Mouse (Mus musculus) frontal cortex, postnatal 14 days (tissue): ENCODE results near the gene Fbxw10.
A peak's percentile ranks its signal among the peaks of the same experiment; 100 is the strongest.

Experiments
- DNase-seq, 2 experiments: peaks; one replicate each; pipeline ENCODE4 v3.0.0; 2022; ENCODE audit warnings: low spot score in 2 of 2

Fbxw10 gene

DNA sequence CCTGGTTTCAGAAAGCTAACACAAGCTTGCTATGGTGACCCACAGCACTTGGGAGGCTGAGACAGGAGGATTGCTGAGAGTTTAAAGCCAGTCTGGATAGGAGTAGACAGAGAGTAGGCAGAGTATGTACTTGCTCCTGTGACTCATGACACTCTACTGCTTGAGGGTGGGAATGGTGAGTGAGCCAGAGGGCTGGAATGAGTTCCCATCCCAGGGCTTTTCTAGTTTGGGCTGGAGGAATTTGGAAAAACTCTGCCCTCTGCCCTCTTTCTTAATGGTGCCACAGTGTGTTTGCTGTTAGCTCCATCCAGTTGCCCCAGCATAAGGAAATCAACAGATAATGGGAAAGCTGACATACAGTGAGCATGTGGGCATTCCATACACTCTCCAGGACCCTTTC, 15.0 kb upstream of the Fbxw10 start:
- DNase-seq = no peak

DNA sequence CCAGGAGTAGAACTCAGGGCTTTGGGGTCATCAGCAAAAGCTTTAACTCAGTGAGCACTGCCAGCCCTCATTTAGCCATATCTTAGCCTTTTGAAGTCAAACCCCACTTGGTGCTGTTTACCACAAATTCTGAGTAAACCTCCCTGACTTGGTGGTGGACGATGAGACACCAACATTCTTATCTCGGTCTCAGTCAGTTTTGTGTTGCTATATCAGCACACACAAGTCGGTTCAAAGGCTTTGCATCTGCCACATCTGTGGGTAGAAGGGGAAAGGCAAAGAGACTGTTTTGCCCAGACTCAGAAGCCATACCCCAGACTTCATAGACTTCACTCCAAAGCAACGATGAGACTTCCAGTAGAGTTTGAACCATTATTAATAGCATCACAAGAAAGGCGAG, 2.3 kb upstream of the Fbxw10 start:
- DNase-seq = no peak

DNA sequence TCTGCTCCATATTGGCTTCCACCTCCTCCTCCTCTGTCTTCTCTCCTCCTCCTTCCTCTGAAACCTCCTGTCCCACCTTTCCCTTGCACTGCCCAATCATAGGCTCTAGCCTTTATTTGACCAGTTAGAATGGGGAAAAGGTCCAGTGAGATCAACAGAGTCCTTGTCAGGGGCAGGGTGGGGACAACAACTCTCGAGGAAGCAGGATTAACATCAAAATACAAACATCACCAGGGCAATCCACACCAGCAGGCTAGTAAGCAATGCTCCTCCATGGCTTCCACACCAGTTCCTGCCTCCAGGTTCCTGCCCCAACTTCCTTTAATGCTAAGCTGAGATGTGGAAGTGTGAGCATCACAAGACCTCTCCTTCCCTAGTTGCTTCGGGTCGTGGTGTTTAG, 1.1 kb upstream of the Fbxw10 start:
- no peak for DNase-seq

DNA sequence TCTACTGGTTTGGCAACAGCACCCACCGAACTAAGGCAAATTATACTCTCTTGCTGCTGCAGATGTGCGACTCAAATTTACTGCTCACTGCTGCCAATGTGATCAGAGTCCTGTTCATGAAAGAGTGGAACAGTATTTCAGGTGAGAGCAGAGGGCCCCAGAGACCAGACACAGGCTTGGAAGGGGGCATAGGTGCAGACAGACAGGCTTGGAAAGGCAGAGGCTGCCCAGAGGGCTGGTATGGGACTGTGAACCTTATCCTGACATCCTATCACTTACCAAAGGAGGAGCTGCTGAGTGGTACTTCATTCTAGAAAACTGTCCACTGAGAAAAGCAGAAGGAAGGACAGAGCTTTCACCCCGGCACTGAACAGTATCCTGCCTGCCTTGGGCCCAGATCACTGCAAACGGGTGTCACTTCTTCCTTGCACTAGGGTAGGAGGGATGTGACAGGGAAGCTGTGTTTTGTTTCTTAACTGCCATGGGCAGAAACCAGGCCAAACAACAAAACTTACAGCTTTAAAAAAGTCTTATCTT, 854 bp downstream of the Fbxw10 start:
- no peak for DNase-seq

DNA sequence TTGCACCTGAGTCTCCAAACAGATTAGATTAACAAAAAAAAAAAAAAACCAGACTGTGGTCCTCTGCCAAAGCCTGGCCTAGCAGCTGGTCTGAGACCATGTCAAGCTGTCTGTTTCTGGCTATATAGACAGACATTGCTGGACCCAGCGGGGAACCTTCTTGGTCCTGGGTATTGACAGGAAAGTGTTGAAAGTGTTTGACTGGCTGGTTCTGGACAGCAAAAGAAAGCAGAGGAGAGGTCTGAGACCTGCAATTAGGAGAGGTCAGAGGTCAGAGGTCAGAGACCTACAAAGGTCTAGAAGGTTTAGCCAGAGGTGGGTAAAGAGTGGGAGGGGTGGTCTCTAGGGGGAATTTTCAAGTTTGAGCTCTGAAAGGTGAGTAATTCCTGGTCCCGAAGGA, 1.4 kb downstream of the Fbxw10 start:
- DNase-seq = no peak

DNA sequence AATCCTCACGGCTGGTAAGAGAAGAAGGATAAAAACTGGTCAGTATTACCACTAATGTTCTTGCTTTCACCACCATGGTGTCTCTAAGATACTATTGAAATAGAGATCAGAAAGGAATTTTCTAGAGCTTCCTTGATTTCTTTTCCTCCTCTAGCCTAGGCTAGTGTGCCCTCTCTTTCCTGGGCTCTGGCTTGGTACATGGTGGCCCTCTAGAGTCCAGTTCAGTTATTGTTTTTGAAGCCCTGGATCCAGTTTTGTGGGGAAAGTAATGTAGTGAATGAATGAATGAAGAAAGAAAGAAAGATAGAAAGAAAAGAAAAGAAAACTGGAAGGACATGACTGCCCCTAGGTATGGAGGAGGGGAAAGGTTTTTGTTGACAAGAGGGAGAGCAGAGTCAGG, 4.3 kb downstream of the Fbxw10 start:
- no peak for DNase-seq

DNA sequence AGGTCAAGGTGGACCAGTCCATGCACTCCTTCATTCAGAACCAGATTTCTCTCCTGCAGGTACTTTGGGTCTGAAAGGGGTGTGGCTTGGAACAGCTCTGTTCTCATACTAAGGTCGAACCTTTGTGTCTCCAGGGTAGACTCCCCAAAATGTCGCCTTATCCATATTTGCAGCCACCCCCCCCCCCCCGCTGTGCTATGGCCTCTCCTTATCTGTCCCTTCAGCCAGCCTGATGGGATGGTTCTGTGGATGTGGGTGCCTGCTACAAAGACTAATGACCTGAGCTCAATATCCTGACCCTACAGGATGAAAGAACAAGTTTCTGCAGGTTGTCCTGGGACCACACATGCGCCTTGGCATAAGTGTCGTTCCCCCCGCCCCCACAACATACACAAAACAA, 6.5 kb downstream of the Fbxw10 start:
- DNase-seq = no peak

DNA sequence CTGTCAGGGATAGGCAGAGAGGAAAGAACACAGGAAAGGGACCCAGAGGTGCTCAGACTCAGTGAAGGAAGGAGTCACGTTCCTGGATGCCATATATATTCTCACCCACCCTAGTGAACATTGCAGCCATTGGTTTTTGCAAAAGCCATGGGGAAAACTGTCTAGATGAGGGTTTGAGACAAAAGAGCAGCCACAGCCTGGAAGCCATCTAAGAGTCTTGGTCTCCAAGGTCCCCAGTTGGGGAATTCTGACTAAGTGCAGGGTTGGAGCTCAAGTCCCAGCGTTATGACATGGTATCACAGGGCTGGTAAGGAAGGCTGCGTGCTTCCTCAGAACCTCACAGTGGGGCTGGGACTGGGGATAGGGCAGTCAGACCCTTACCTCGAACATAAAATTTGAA, 18.7 kb downstream of the Fbxw10 start:
- no peak for DNase-seq

DNA sequence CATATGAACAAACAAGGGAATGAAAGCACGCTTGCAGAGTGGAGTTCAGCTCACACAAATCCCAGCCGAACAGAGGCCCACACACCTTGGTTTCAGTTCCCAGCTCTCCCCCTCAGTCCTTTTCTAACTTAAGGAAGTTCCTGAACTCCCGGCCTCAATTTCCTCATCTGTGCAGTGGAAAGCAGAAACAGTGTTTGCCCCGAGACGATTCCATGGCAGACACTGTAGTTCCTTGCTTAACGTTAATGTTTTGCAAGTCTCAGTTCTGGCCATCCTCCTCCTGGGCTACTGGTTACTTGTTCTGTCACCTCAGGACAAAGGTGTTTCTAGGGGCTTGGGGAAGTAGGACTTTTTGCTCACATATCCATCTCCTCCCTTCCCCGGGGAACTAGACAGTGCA, 19.8 kb downstream of the Fbxw10 start:
- no peak for DNase-seq

DNA sequence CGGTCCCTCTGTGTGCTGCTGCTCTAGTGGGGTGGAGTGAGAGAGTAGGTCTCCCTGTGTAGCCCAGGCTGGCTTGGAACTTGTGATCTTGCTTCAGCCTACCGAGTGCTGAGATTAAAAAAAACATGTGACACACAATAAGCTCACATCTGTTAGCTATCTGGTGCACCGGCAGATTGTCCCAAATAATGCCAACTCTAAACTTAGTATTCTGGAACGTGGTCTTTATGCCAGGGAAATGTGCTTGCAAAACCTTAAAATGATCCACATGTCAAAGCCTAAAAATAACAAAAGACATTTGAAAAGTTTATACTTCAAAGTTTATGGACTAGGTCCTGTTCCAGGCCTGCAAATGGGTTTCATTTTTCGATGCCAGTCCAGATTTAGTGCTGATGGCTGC, 22.3 kb downstream of the Fbxw10 start:
- DNase-seq = no peak

DNA sequence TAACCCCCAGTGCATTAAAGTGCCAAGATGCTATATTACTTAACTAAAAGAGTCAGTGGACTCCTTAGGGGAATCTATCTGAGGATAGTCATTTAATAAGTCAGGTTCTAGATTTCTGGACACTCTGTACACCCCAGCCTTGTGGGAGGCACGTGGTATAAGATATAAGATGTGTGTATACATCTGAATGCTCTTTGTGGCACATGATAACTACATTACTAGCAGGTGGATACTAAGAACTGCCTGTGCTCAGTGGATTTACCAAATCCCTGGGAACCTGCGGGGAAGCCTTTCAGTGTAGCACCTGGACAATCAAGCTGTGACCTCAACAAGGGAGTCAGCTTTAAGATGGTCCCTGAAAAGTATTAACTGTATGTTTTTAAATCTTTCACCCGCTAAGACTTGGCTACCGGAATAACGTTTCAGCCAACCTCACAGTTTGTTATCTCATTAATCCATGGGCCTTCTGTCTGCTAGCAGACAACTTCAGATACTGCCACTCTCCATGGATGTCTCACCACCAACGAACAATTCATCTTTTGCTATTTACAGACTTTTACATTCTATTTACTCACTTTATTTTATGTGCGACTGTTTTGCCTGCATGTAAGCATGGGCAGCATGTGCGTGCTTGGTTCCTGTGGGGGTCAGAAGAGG, 23.0 kb downstream of the Fbxw10 start:
- no peak for DNase-seq

DNA sequence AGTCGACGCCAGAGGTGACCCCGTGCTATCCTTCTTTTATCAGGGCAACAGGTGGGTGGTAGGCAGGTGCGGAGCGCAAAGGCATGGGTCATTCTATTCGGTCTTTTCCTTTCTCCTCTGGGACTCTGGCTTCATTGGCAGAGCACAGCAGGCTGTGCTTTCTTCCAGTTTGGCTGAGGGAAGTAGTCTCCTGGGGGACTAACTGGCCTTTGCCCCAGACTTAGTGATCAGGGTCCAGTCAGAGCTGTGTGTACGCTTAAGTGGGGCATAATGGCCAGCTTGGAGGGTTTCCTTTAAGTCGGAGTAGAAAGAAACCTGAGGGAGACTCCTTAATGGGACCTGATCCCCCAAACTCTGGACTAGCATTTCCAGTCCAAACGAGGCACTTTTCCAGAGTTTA, 26.6 kb downstream of the Fbxw10 start:
- no peak for DNase-seq

DNA sequence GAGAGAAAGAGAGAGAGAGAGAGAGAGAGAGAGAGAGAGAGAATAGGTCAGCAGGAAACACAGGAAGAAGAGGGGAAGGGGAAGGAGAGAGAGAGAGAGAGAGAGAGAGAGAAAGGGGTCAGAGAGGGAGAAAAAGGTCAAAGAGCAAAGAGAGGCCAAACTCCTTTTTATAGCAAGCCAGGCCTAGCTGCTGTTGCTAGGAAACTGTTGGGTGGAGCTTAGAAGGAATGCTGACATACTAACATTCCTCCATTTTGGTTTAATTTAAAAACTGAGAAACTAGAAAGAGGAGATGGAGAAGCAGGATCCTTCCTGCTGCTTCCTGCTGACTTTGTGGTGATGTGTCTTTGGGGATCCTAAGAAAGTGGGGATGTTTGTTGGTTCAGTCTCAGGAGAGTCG, 28.8 kb downstream of the Fbxw10 start:
- DNase-seq = no peak

DNA sequence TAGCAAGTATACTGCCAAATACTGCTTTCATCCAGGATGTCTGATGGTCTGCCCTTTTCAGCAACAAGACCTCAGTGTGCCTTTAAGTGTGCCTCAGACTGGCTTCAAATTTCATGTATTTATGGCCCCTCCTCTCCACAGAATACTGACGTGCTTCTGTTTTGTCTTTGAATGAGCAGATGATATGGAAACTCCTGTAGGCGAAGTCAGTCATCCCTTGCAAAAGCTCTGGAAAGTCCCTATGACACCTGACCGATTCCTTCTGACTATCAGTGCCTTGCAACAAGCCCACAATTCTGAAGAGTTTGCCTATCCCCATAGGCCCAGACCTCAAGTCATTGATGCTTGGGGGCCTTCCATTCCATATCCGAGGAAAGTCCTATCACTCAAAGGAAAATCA, 29.6 kb downstream of the Fbxw10 start:
- DNase-seq = no peak

DNA sequence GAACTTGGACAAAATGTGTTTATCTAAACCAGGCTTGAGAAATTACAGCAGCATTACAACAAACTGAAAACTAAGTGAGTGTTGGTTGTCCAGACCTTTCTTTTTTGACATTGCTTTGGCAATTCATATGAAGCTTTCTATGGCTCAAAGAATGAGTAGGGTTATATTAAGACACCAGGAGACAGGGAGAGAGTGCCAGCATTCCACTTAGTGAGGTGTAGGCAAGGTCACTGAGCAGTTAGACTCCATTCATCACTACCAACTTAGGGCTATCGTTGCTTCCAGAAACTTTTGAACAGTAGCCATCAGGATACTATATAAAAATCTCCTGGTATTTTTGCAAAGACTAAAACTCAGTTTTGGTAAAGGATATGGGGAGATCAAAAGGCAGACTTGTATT, 30.5 kb downstream of the Fbxw10 start:
- no peak for DNase-seq

DNA sequence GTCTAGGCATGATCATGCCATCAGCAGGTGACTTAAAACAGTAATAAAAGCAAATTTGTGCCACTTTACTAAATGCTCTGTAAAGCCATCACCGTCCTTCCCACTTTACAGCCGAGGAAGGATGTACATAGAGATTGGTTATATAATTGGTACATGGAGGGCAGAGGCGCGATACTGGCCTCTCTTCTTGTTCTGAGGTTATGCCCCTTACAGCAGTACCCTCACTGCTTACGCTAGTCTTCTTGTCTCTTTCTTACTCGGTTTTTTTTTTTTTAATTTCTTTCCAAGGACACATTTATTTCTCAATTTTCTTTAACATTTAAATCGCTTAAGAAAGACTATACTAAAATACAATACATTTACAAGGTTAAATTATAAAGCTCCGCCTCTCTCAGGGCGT, 31.9 kb downstream of the Fbxw10 start:
- DNase-seq = no peak

DNA sequence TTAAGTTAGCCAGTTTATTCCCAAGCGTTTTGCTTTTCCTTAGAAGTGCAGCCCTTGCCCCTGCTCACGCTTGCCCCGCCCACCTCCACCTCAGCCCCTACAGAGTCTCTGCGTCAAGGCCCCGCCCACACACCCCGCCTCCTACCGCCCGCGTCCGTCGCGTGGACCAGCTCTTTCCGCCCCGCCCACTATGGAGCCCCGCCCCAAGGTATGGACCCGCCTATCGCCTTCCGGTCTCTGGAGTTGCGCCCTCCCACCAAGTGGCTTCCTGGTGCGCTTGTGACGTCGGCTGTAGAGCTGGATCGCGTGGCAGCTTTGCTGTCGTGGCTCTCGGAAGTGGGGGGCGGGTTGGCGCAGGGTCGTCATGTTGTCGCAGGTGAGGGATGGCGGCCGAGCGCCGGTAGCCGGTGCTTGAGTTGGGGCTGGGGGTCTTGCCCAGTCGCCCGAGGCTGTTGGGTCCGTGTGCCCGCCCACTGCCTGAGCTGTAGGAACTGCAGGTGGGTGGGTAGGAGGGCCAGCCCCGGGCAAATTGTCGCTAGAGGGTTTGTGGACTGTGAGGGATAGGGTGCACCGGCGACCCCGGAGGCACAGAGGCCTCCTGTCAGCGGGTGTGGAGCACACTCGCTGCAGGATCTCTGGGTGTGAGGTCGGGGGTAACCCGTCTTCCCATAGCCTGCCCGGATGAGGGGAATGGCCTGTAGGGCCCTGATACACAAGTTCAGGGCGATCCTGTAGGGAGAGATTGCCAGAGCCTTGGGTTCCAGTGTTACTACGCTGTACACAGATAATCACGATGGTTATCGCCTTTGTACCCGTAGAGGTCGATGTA, 32.6 kb downstream of the Fbxw10 start, which contains the start of gene Tvp23b:
Gene Tvp23b (plus strand): TSS at position 236 of the 829 bp plus-strand sequence.
- peak; percentile 93 to 98 for DNase-seq

DNA sequence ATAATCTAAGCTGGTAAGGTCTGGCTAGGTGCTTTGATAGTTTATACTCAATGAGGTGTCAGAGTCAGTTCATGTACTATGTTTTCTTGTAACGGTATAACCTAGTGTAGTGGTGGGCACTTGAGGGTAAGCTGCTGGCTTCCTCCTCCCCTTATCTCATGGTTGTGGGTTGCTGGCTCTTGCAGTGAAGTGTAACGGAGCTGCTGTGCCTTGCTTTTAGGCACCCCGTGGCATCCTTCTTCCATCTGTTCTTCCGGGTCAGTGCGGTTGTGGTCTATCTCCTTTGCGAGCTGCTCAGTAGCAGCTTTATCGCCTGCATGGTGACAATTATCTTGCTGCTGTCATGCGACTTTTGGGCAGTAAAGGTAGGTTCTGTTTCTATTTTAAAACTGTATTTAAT, 36.5 kb downstream of the Fbxw10 start:
- DNase-seq = no peak

DNA sequence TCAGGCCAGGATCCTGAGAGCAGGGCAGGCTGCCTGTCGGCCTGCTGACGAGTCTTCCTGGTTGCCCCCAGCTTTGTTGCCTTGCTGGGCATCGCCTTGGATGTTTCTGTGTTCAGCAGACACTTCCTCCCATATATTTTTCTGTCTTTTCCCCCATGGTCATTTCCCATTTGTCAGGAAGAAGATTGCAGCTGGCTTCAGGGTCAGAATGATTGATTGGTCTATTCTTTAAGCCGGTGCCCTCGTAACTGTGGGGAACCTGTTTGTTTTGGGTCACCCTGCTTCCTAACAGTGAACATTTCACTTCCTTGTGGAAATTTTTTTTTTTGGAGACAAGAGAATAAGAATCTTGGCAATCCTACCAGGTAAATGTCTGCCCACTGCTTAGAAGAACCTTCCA, 38.5 kb downstream of the Fbxw10 start:
- DNase-seq = no peak

DNA sequence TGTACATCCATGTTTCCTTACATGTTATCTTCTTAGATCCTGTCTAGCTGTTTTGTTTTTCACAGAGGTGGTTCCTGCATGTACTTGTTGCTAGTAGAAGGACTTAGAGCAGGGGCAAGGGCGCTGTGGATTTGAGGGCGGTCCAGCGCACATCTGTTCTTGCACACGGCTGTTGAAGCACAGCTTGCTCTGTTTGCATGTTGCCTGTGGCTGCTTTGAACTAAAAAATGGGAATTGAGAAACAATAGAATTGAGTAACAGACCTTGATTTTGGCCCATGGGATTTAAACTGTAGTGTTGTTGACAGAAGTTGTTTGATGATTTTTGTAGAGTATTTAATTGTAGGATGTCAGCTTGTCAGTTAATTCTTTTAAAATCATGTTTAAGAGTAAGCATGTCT, 43.9 kb downstream of the Fbxw10 start:
- DNase-seq = no peak

DNA sequence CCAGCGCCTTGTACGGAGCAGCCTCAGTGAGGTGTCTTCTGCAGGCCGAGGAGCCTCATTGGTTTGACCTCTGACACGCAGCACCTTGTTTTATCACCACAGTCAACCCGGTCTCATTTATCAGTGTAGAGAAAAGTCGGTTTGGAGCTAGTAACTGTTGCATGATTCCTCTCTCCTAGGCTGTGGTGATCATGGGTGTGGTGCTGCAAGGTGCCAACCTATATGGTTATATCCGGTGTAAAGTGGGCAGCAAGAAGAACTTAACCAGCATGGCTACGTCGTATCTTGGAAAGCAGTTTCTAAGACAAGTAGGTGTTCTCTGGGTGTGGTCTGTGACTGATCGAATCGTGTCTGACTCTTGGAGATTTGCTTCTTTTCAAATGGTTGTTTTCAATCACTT, 44.9 kb downstream of the Fbxw10 start:
- no peak for DNase-seq

DNA sequence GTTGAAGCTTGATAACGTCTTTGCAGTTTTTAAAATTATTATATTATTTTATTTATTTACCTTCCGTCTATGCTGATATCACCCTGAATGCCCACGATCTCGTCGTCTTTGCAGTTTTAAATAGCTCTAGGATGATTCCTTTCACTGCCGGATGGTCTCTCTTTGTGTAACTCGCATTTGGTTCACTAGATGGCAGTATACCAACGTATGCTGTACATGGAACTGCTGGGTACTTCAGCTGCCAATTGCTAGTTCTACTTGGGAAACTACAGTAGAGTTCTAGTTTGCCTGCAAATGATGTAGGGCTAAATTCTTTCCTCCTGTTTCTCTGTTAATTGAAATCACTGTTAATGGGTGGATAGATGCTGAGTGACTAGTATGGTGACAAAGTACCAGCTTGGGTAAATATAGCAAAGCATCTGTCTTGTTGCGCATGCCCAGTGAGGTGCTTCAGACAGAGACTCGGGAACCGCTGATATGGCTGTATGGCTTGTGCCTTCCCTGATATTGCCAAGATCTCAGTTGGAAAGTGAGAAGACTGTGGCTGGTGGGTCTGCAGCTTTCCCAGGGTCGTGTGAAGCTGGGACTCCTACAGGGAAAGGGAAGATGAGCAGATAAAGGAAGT, 54.9 kb downstream of the Fbxw10 start:
- DNase-seq = peak; percentile 27 to 48
